Mouse (Mus musculus) limb, embryonic 14.5 days (tissue): ENCODE data around the gene Catsperg2. TPM values are rescaled to one million over a fixed set of nuclear protein-coding genes. Genes with fewer than 3 reads are reported as not detected.
A peak's percentile ranks its signal among the peaks of the same experiment; 100 is the strongest.
"Not testable (repeated sequence)": the region's sequence is repeated elsewhere in the genome, so short reads cannot be mapped to it uniquely, and the experiment has no call there.

ENCODE experiments used
- ATAC-seq: fragments of 200-750 bp; cut with Nextera tagmentation; 2 replicates; pipeline ENCODE4 v1.8.0; 2017; ENCODE audit warnings: low read depth, moderate number of reproducible peaks, moderate TSS enrichment; ENCODE audit not compliant: low FRiP score
- DNase-seq: peaks from one replicate; pipeline ENCODE4 v3.0.0-alpha.2; 2015; ENCODE audit warnings: low spot score
- H3K27ac ChIP-seq: fragments of 300-500 bp; sonication (generic); replicated peaks from 2 replicates; pipeline ENCODE4 v1.5.1; 2014; ENCODE audit warnings: low read depth, mild to moderate bottlenecking, low read length, moderate library complexity, mixed read lengths
- H3K27me3 ChIP-seq: fragments of 300-500 bp; sonication (generic); 2 replicates; pipeline ENCODE4 v1.6.1; 2014; ENCODE audit warnings: low read length, mixed read lengths; ENCODE audit not compliant: control insufficient read depth, insufficient read depth
- H3K36me3 ChIP-seq: fragments of 300-500 bp; sonication (generic); 2 replicates; pipeline ENCODE4 v1.6.1; 2014; ENCODE audit warnings: mild to moderate bottlenecking, low read length, moderate library complexity, mixed read lengths; ENCODE audit not compliant: control insufficient read depth, insufficient read depth
- H3K4me1 ChIP-seq: fragments of 300-500 bp; sonication (generic); 2 replicates; pipeline ENCODE4 v1.6.1; 2014; ENCODE audit warnings: antibody characterized with exemption, low read length, mixed read lengths; ENCODE audit not compliant: control insufficient read depth, insufficient read depth
- H3K4me2 ChIP-seq: fragments of 300-500 bp; sonication (generic); replicated peaks from 2 replicates; pipeline ENCODE4 v1.6.1; 2014; ENCODE audit warnings: low read depth, mild to moderate bottlenecking, low read length, moderate library complexity; ENCODE audit not compliant: severe bottlenecking
- H3K4me3 ChIP-seq: fragments of 300-500 bp; sonication (generic); replicated peaks from 2 replicates; pipeline ENCODE4 v1.5.1; 2014; ENCODE audit warnings: low read length
- H3K9ac ChIP-seq: fragments of 300-500 bp; sonication (generic); 2 replicates; pipeline ENCODE4 v1.6.1; 2014; ENCODE audit warnings: mild to moderate bottlenecking, low read depth, low read length, moderate library complexity; ENCODE audit not compliant: severe bottlenecking
- H3K9me3 ChIP-seq: fragments of 300-500 bp; sonication (generic); 2 replicates; pipeline ENCODE4 v1.6.1; 2016; ENCODE audit warnings: low read length; ENCODE audit not compliant: control insufficient read depth
- POLR2A ChIP-seq: fragments of 200-500 bp; IDR thresholded peaks from 2 replicates; pipeline ENCODE4 v1.8.0; 2012; ENCODE audit warnings: inconsistent platforms, mild to moderate bottlenecking, moderate library complexity, borderline replicate concordance; ENCODE audit not compliant: insufficient read depth, insufficient read length; ENCODE audit errors: extremely low read depth
- WGBS: fragments of 180-500 bp; shearing (Covaris S2); extraction: QIAGEN DNeasy Blood & Tissue Kit; methylation state at CpG from one replicate; pipeline ENCODE4 v1.1.7; 2014; 5-methylcytosine and 5-hydroxymethylcytosine counted together
- polyA plus RNA-seq, 2 experiments: library from polyadenylated mRNA; depleted of rRNA in 1 of 2; stranded (reverse) in 1 of 2; unstranded in 1 of 2; fragments of >200 nt; fragmentation: Nextera tagmentation in 1 of 2; extraction: Ambion mirVana in 1 of 2; gene quantifications; 2 replicates each; pipeline versions ENCODE4 v1.2.1 to v1.2.3; 2012 to 2014

Catsperg2 gene
- polyA plus RNA-seq (2012; rRNA removed): 0.04 and 0.13 TPM in 2 replicates
- polyA plus RNA-seq (2014; fragmentation: Nextera tagmentation; extraction: Ambion mirVana): not detected in 2 replicates

- peak within 1 kb of the TSS; percentile 3; the same call in 1 of the 2 replicates for H3K4me2 ChIP-seq
- H3K4me3 ChIP-seq, DNase-seq, H3K36me3 ChIP-seq, H3K9ac ChIP-seq, H3K27ac ChIP-seq, H3K27me3 ChIP-seq, H3K9me3 ChIP-seq, H3K4me1 ChIP-seq, ATAC-seq: not testable (repeated sequence)
- WGBS: 54% methylated on average over 11 of the region's 11 CpGs
These were observed at the start of gene Catsperg2 for GRCm38 (mm10) chr7:29726860-29727259. Gene Catsperg2, minus strand, starts transcription at chr7:29727032.

DNA sequence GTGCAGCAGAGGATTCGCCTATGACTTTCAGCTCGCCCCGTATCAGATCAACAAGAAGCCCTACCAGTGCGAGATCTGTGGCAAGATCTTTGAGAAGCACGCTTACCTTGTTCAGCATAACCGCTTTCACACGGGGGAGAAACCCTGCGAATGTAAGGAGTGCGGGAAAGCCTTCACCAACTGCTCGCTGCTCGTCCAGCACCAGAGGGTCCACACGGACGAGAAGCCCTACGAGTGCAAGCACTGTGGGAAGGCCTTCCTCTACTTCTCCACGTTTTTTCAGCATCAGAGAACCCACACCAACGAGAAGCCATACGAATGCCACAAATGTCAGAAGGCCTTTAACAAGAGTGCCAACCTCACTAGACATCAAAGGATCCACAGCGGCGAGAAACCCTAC lies 49.7 kb upstream of the Catsperg2 start:
- Histone ChIP-seq H3K9me3 (no peaks in the 10 kb centered on the region), H3K36me3 (peaks cover 86% of the 10 kb centered on the region), H3K4me2 (no peak overlapping the region), H3K4me3 (no peak overlapping the region), H3K27me3 (no peaks in the 10 kb centered on the region), H3K9ac (no peak overlapping the region), H3K27ac (no peak overlapping the region), H3K4me1 (no peaks in the 10 kb centered on the region)
- ATAC-seq (no peak), DNase-seq (no peak)
- 97% methylated on average over 19 of the region's 19 CpGs for WGBS
- no peak for TF ChIP-seq POLR2A

GRCm38 (mm10) chr7:29774371-29774770 lies 47.5 kb upstream of the Catsperg2 start:
- no peak overlapping the region for H3K4me2 ChIP-seq
- H3K27me3 ChIP-seq: no peaks in the 10 kb centered on the region
- no peak overlapping the region for H3K9ac ChIP-seq
- H3K4me3 ChIP-seq: no peak overlapping the region
- DNase-seq (no peak), ATAC-seq (peak; percentile 41; the same call in 1 of the 2 replicates)
- 86% methylated on average over 3 of the region's 3 CpGs for whole genome bisulfite sequencing
- H3K36me3 ChIP-seq: peaks cover 79% of the 10 kb centered on the region
- H3K27ac ChIP-seq: no peak overlapping the region
- H3K4me1 ChIP-seq: peaks cover 2% of the 10 kb centered on the region
- H3K9me3 ChIP-seq: no peaks in the 10 kb centered on the region
- no peak for TF ChIP-seq POLR2A

DNA sequence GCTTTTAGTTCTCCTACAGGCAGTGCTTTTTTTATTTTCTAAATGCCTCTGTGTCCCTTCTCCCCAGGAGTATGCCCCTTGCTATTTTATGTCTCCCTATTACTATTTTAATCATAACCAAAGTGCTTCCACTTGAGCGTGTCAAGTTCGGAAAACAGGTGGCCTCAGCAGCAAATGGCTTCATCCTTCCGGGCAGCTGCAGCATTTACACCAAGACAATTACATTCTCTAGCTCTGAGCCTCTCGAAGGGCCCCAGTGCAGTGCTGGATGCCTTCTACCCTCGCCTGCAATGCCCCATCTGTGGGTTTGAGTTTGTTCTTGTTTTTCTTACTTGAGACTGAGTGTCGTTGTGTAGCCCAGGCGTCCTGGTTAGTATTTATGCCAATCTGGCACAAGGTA lies 46.7 kb upstream of the Catsperg2 start:
- WGBS: 86% methylated on average over 7 of the region's 7 CpGs
- H3K4me3 ChIP-seq: no peak overlapping the region
- H3K27me3 ChIP-seq: no peaks in the 10 kb centered on the region
- H3K9ac ChIP-seq: no peak overlapping the region
- no peaks in the 10 kb centered on the region for H3K9me3 ChIP-seq
- DNase-seq (peak; percentile 30), ATAC-seq (peak; percentile 61; the same call in 1 of the 2 replicates)
- no peak overlapping the region for H3K4me2 ChIP-seq
- TF ChIP-seq POLR2A: no peak
- peaks cover 4% of the 10 kb centered on the region for H3K4me1 ChIP-seq
- H3K36me3 ChIP-seq: peaks cover 71% of the 10 kb centered on the region
- no peak overlapping the region for H3K27ac ChIP-seq

DNA sequence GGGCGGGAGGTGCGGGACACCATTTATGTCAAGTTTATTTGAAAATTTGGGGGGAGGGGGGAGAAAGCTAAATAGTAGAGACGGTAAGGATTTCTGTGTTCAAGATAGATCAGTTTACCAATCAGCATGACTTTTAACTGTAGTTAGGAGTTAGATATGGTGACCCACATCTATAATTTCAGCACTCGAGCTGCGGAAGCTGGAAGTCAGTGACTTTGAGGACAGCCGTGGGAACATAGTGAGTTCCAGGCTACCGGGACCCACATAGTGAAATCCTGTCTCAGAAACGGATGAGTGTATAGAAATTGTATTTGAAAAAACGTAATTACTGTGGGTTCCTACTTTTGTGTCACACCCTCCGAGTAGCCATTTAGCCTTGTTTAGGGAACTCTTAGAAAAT lies 42.1 kb upstream of the Catsperg2 start:
- peak overlapping the region; percentile 82 for H3K27ac ChIP-seq
- peak overlapping the region; percentile 55 for H3K4me2 ChIP-seq
- WGBS: 8% methylated on average over 10 of the region's 10 CpGs
- TF ChIP-seq POLR2A: no peak
- peak overlapping the region; percentile 65 for H3K9ac ChIP-seq
- H3K36me3 ChIP-seq: peaks cover 30% of the 10 kb centered on the region
- H3K4me1 ChIP-seq: peaks cover 4% of the 10 kb centered on the region
- no peaks in the 10 kb centered on the region for H3K9me3 ChIP-seq
- ATAC-seq (no peak), DNase-seq (no peak)
- no peaks in the 10 kb centered on the region for H3K27me3 ChIP-seq
- H3K4me3 ChIP-seq: peak overlapping the region; percentile 63
